ENCODE assay signal across 12 mouse cellular contexts in genomic region chr4:59753491-59754140, GRCm38 (mm10). TPM values are rescaled to one million over a fixed set of nuclear protein-coding genes. Genes with fewer than 3 reads are reported as not detected.
DNase-seq lines count a peak whose midpoint lies in the region; ATAC-seq lines count a peak whose summit lies in the region.
"Had no signal": no experiment of that assay in that cellular context is flagged by ENCODE, and none has a peak within 500 bp of the region (broad histone marks: within the 10 kb centered on the region; RNA-seq: fewer than 3 reads in every experiment).

No protein-coding gene starts in this region.

- whole genome bisulfite sequencing in heart, embryonic 12.5 days: 71% methylated on average over 13 of the region's 13 CpGs

- peak; percentile 57 to 65 for DNase-seq in cerebellum, postnatal 10 days
- no peak for DNase-seq in cerebellum, adult 9-10 months
- peak; percentile 50 for DNase-seq in kidney, postnatal 14 days
- no peak for DNase-seq in kidney, adult 11 months
- DNase-seq in lung, postnatal 25 days (ENCODE audit: low spot score): peak; percentile 79
- no peak for DNase-seq in thymus, adult 18-20 months
- DNase-seq in layer of hippocampus, adult 9-11 months: no peak

- H3K4me1 ChIP-seq in heart, embryonic 12.5 days (replicated peaks): peaks cover 10% of the 10 kb centered on the region

- H3K27ac ChIP-seq in heart, embryonic 12.5 days (ENCODE audit: poor library complexity, severe bottlenecking): no peak overlapping the region
- H3K27ac ChIP-seq: embryonic facial prominence, embryonic 13.5 days; kidney, postnatal 0 days; limb, embryonic 13.5 days had no signal

- no peaks in the 10 kb centered on the region for H3K27me3 ChIP-seq in heart, embryonic 12.5 days (replicated peaks)
- H3K27me3 ChIP-seq: embryonic facial prominence, embryonic 13.5 days; limb, embryonic 13.5 days; Patski had no signal

- no peak overlapping the region for H3K4me3 ChIP-seq in heart, embryonic 12.5 days
- H3K4me3 ChIP-seq: embryonic facial prominence, embryonic 13.5 days; limb, embryonic 13.5 days had no signal

- H3K36me3 ChIP-seq in heart, embryonic 12.5 days: peaks cover 12% of the 10 kb centered on the region

- no peaks in the 10 kb centered on the region for H3K9me3 ChIP-seq in heart, embryonic 12.5 days (replicated peaks)
- H3K9me3 ChIP-seq: embryonic facial prominence, embryonic 13.5 days; limb, embryonic 13.5 days had no signal

- H3K4me2 ChIP-seq in heart, embryonic 12.5 days: no peak overlapping the region
- H3K4me2 ChIP-seq: embryonic facial prominence, embryonic 13.5 days; limb, embryonic 13.5 days had no signal

- H3K9ac ChIP-seq in heart, embryonic 12.5 days: 0 out of 2 replicates have a peak overlapping the region, but pooled peaks have one; percentile 11
- H3K9ac ChIP-seq: embryonic facial prominence, embryonic 13.5 days; limb, embryonic 13.5 days had no signal

- ATAC-seq in heart, embryonic 12.5 days (ENCODE audit: insufficient number of reproducible peaks, low FRiP score): no peak
- ATAC-seq: Patski had no signal

RNA-seq across cellular contexts. Expression of gene Inip, which starts 47.8 kb away (rescaled TPM):
- 43.9 and 47.1 TPM in 2 replicates for polyA plus RNA-seq in heart, embryonic 12.5 days (2016; fragmentation: Nextera tagmentation; extraction: Ambion mirVana)

RNA-seq across cellular contexts. Expression of gene Snx30, which starts 52.0 kb away (rescaled TPM):
- polyA plus RNA-seq in heart, embryonic 12.5 days (2016; fragmentation: Nextera tagmentation; extraction: Ambion mirVana): 7.5 and 8.6 TPM in 2 replicates

Comparison
In these comparisons a context has a peak if more than half of its experiments do, and no peak if none do; other contexts are left out.
1. DNase-seq: peak in cerebellum, postnatal 10 days (2 of 2), kidney, postnatal 14 days (single experiment) and lung, postnatal 25 days (single experiment); none in cerebellum, adult 9-10 months (single experiment), kidney, adult 11 months (single experiment), thymus, adult 18-20 months (0 of 2) and layer of hippocampus, adult 9-11 months (single experiment).